ENCODE assay signal across 9 mouse cellular contexts in the genomic region with DNA sequence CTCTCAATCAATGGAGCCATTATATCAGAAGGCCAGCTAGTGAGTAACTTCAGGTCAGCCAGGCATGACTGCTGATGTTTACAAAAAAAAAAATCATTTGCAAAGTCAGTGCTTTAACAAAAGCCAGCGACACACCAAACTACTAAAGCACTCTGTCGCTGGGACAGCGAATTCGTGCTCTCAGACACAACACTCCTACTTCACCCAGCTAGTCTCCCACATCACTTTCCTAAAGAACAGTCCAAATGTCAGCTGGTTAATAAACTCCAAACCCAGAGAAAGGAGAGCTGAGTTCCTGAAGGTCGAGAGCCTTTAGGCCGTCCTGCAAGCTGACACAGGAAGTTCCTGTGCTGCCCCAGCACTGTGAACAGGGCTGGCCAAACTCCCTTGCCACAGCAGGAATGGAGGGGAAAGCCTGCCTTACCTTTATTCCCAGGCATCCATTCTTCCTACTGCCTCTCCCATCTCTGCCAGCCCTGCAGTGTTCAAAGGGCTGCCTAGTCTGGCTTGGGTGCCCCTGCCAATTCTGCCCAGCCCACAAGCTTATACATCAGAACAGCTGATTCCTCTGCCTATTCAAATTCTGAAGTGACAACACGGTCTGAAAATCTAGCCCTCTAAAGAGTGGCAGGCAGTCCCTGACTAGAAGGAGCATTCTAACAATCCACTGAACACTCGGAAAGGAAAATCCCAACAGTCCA. TPM values are rescaled to one million over a fixed set of nuclear protein-coding genes. Genes with fewer than 3 reads are reported as not detected.
A peak's percentile ranks its signal among the peaks of the same experiment; 100 is the strongest.
DNase-seq lines count a peak whose midpoint lies in the region; ATAC-seq lines count a peak whose summit lies in the region.
"Had no signal": no experiment of that assay in that cellular context is flagged by ENCODE, and none has a peak within 500 bp of the region (broad histone marks: within the 10 kb centered on the region; RNA-seq: fewer than 3 reads in every experiment).

No protein-coding gene starts in this region.

- H3K27ac ChIP-seq in midbrain, embryonic 12.5 days (replicated peaks) = no peak overlapping the region

- H3K9me3 ChIP-seq in midbrain, embryonic 12.5 days = no peaks in the 10 kb centered on the region

- H3K36me3 ChIP-seq in midbrain, embryonic 12.5 days = no peaks in the 10 kb centered on the region

- H3K27me3 ChIP-seq in midbrain, embryonic 12.5 days = 0 out of 2 replicates have a peak, but pooled peaks cover 4% of the 10 kb centered on the region

- ATAC-seq in midbrain, embryonic 12.5 days (ENCODE audit: low FRiP score, low read depth) = no peak

- H3K4me1 ChIP-seq in midbrain, embryonic 12.5 days = peaks cover 64% of the 10 kb centered on the region

- 13% methylated on average over 8 of the region's 8 CpGs for WGBS in midbrain, embryonic 12.5 days

- DNase-seq in adrenal gland, adult 2 months = peak; percentile 30
- DNase-seq in adrenal gland, adult 8-10 months = no peak
- peak; percentile 26 for DNase-seq in thymus, postnatal 4 days
- no peak for DNase-seq in thymus, postnatal 36 days
- DNase-seq in kidney, adult 11 months = peak; percentile 71
- no peak for DNase-seq in frontal cortex, postnatal 25 days (ENCODE audit: low spot score in 2 of 2)
- DNase-seq in layer of hippocampus, postnatal 10 days (ENCODE audit: low spot score in 2 of 2) = no peak

- H3K4me3 ChIP-seq in midbrain, embryonic 12.5 days = peak overlapping the region; percentile 71

- H3K9ac ChIP-seq in midbrain, embryonic 12.5 days (replicated peaks) = peak overlapping the region; percentile 88

- H3K4me2 ChIP-seq in midbrain, embryonic 12.5 days (replicated peaks) = peak overlapping the region; percentile 91

RNA-seq across cellular contexts. Expression of gene Snx18, which starts 2.2 kb away (rescaled TPM):
- total RNA-seq in adrenal gland, adult 2 months (2021) = 10 to 100 TPM; 21.5 to 23.2 TPM
- polyA plus RNA-seq in adrenal gland, adult 2 months (2012; rRNA removed) = 19.5 and 23.3 TPM in 2 replicates
- total RNA-seq in adrenal gland, adult 8-10 months (2022) = 10 to 100 TPM; 23.3 to 29.6 (median 26.4) TPM
- polyA plus RNA-seq in midbrain, embryonic 12.5 days (2016; fragmentation: Nextera tagmentation; extraction: Ambion mirVana) = 20.8 and 21.8 TPM in 2 replicates
- total RNA-seq in layer of hippocampus, postnatal 10 days (2021) = 10 to 100 TPM; 23.4 to 24.7 TPM

RNA-seq across cellular contexts. Expression of gene Hspb3, which starts 47.4 kb away (rescaled TPM):
- total RNA-seq in adrenal gland, adult 2 months (2021) = not detected
- polyA plus RNA-seq in adrenal gland, adult 2 months (2012; rRNA removed) = not detected in 2 replicates
- not detected for total RNA-seq in adrenal gland, adult 8-10 months (2022)
- 0.31 TPM in 1 of 2 replicates, not detected in the other for polyA plus RNA-seq in midbrain, embryonic 12.5 days (2016; fragmentation: Nextera tagmentation; extraction: Ambion mirVana)
- total RNA-seq in layer of hippocampus, postnatal 10 days (2021) = 1 to 10 TPM; 1.4 to 1.6 TPM
- total RNA-seq: hematopoietic stem cell, adult 5-6 weeks had no signal

Comparison
In these comparisons a context has a peak if more than half of its experiments do, and no peak if none do; other contexts are left out.
1. DNase-seq: peak in adrenal gland, adult 2 months (single experiment), thymus, postnatal 4 days (single experiment) and kidney, adult 11 months (single experiment); none in adrenal gland, adult 8-10 months (single experiment), thymus, postnatal 36 days (0 of 2), frontal cortex, postnatal 25 days (0 of 2) and layer of hippocampus, postnatal 10 days (0 of 2).